Mouse (Mus musculus) kidney, postnatal 25 days (tissue): ENCODE data around the gene Kcnc1.
A peak's percentile ranks its signal among the peaks of the same experiment; 100 is the strongest.

Experiments
- DNase-seq, 2 experiments: peaks; one replicate each; pipeline ENCODE4 v3.0.0; 2021; ENCODE audit warnings: mixed read lengths in 2 of 2

The Kcnc1 gene

DNA sequence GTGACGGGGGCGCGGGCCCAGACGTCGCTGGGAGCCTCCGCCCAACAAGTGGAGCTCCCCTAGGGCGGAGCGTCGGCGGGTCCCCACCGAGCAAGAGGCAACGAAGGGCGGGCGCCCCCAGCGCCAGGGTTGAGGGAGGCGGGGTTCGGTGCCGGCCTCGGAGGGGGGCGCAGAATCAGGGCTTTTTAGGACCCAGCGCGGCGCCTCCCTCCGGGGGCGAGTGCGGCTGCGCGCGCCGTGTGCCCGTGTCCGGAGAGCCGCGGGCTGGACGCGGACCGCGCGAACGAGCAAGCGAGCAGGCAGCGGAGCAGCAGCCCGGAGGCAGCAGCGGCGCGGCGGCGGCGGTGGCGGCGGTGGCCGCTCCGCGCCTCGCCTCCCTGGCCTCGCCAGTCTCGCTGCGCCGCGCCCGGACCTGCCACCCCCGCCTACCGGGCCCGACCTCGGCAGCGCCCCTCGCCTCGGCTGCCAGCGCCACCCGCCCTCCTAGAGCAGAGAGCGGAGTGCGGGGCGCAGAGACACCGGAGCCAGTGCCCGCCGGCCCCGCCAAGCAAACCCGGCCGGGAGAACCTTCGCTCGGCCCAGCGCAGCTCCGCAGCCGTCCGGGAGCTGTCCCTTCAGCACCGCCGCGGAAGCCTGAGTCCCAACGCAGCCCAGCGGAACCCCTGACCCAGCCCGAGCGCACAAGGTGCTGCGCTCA lies at the start of gene Kcnc1:
TSS of gene Kcnc1 (plus strand) at position 267 of the 697 bp plus-strand sequence.
- DNase-seq = peak; percentile 84 to 86

DNA sequence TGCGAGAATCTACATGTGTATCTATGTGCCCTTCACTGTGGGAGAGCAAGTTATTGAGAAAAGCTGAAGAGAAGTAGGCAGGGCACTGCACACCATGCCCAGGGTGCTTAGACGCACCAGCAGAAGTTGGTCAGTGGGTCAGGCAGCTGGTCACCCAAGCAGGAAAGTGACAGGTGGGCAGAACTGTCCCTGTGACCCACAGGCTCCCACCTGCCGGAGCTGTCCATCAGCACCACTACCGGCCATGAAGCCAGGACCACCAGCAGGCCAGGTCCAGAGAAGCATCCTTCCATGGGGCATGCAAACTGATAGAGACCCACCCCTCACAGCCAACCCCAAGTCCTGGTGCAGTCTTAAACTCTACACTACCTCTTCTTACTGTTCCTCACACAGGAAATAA lies 48.6 kb upstream of the Kcnc1 start:
- DNase-seq = no peak

DNA sequence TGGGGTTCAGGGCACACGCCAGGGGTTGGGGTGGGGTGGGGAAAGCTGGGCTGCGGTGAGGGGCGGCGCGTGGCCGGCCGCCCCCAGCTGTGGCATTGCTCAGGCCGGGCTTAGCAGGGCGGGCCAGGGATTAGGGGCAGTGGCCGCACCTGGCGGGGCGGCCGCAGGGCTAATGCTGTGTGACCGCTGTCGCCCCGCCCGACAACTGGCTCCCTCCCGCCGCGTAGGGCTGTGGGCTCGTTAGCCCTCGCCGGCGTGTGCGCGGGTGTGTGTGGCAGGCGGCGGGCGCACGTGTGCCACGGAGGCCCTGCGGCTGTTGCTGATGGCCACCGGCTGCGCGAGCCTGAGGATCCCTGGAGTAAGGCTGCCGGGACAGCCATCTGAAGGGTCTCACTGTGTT lies 47.5 kb upstream of the Kcnc1 start:
- no peak for DNase-seq

DNA sequence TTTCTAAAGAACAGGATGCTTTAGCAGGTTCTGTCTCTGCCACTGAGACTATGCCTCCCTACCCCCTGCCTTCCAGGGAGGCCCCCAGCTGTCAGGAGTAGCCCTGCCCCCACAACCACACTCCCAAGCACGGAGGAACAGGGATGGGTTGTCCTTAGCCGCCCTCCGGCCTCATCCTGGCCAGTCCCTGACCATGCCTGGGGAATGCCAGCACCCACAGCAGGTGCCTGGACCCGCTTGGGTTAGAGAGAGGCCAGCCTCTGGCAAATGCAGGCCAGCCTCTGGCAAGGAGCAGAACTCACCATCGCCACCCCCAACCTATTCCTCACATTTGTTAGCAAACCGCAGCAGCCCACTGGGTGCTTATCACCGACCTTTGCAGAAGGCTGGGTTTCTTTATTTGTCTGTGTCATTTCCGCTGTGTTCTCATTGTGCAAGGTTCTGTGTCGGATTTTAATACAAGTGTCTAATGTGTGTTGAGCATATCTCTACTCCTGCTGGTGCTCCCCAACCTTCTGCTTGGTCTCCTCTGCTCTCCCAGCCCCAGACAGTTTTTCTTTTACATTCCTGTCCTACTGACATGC lies 46.1 kb upstream of the Kcnc1 start:
- DNase-seq = no peak

- no peak for DNase-seq
Observed at GRCm38 (mm10) chr7:46352748-46353147, 43.5 kb upstream of the Kcnc1 start.

DNA sequence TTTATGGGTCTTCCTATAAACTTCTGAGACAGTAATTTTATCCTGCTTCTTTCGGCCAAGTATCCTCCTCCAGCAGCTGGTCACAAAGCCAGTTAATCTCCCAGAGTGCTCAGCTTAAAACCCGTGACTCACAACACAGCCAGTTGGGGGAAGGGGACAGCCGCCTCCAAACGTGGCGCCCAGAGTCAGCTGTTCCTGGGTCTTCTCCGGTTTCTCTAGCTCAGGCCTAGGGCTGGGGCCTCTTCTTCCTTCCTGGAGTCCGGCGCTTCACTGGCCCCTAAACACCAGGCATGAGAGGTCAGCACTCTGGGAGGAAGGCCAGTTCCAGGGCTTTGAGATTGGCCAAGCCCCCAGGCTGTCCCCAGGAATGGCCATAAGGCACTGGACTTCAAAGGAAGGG lies 43.1 kb upstream of the Kcnc1 start:
- DNase-seq = no peak

DNA sequence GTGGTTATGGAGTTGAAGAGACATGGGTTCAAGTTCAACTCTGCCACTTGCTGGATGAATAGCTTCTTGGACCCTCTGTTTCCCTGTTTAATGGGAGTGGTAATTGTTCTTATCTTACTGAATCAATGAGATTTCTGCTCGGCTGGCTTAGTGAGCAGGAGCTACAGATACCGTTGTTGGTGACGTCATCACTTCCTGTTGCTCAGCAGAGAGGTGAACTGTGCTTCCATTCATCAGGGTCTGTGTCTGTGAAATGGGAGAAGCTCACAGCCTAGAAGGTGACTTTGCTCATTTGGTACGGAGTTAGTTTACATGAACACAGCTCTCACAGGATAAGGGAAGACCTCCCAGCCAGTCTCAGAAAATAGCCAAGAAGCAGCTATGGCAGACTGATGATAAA lies 42.4 kb upstream of the Kcnc1 start:
- DNase-seq = no peak

GRCm38 (mm10) chr7:46361776-46362175 lies 34.5 kb upstream of the Kcnc1 start:
- DNase-seq = no peak

- no peak for DNase-seq
Observed at GRCm38 (mm10) chr7:46364154-46364553, 32.1 kb upstream of the Kcnc1 start.

DNA sequence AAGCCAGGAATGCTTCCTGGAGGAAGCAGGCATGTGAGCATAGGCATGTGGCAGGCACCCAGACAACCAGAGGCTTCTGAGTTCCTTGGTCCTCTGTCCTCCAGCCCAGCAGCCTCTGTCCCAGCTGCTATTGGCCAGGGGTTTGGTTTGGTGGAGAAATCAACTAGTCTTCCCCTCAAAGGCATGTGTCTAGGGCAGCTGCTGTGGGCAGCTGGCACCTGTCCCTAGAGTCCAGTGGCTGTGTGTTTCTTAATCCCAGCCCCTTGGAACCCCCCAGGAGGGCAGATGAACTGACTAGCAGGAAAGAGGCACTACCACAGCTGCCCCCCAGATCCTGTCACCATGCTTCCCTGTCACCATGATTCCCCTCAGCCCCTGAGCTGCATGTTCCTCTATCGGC lies 30.5 kb upstream of the Kcnc1 start:
- DNase-seq = no peak

DNA sequence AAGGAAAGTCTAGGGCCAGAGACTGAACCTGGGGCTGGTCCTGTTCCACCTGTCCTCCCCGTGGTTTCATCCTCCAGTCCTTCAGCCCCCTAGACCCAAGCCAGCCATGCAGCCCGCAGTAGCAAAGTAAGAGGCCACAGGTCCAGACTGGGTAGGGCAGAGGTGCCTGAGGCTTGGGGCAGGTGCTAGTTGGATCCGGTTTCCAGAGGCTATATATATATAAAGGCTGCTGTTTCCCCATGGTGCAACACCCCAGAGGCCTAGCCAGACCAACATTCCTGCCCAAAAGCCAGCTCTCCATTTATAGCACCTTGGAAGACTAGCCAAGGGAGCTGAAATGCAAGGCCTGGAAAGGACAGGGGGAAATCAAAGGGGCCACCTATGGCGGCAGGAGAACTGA lies 25.2 kb upstream of the Kcnc1 start:
- no peak for DNase-seq

DNA sequence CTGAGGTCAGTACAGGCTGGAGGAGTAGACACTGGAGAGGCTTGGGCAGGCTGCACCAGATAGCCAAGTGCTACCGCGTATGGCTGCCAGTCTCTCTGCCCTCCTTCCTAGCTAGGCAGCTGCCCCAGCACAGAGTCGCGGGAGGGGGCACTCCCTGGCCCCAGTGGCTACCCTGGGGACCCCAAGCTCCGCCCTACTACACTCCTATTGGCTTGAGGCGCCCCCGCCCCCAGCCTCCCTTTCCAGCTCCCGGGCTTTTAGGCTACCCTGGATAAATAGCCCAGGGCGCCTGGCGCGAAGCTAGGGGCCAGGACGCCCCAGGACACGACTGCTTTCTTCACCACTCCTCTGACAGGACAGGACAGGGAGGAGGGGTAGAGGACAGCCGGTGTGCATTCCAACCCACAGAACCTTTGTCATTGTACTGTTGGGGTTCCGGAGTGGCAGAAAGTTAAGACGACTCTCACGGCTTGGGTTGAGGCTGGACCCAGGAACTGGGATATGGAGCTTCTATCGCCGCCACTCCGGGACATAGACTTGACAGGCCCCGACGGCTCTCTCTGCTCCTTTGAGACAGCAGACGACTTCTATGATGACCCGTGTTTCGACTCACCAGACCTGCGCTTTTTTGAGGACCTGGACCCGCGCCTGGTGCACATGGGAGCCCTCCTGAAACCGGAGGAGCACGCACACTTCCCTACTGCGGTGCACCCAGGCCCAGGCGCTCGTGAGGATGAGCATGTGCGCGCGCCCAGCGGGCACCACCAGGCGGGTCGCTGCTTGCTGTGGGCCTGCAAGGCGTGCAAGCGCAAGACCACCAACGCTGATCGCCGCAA lies 19.9 kb upstream of the Kcnc1 start, which contains the start of gene Myod1:
TSS of gene Myod1 (plus strand) at position 303 of the 836 bp plus-strand sequence.
- DNase-seq = no peak

- DNase-seq = no peak
Observed at GRCm38 (mm10) chr7:46377008-46377346, 19.3 kb upstream of the Kcnc1 start.

- DNase-seq = no peak
Observed at GRCm38 (mm10) chr7:46378123-46378522, 18.2 kb upstream of the Kcnc1 start.

DNA sequence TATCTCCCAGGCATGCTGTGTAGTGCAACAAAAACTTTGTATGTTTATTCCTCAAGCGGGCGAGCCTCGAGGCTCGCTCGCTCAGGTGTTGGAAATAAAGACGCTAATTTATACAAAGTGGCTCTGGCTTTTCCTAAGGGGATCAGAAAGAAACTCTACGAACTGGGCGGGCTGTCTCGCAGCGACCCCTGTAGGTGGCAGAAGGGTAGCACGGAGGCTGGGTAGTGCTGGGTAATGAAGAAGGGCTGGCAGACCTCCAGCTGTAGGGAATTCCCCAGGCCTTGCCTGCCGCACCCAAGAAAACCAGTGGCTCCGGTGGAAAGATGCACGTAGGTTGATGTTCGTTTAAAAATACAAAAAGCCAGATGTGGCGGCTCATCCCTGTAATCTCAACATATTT lies 17.3 kb upstream of the Kcnc1 start:
- DNase-seq = peak; percentile 46 to 52

DNA sequence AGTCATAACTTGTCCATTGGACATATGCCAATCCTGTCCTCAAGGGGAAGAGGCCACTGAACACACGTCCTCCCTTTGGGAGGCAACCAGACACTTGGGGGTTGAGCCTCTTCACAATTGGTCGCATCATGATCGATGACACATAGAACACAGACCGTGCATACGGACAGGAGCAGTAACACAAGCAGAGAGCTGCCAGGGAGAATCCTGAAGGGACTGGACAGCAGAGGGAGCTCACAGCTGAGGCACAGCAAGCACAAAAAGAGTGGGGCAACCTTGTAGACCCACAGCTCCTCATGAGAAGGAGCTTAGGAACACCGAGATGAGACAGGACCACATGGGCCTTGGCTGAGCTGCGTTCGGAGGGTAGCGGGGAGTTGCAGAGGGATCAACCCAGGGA lies 15.7 kb upstream of the Kcnc1 start:
- DNase-seq = peak in 1 of 2 experiments; percentile 6

- DNase-seq = no peak
Observed at GRCm38 (mm10) chr7:46387430-46387829, 8.9 kb upstream of the Kcnc1 start.

DNA sequence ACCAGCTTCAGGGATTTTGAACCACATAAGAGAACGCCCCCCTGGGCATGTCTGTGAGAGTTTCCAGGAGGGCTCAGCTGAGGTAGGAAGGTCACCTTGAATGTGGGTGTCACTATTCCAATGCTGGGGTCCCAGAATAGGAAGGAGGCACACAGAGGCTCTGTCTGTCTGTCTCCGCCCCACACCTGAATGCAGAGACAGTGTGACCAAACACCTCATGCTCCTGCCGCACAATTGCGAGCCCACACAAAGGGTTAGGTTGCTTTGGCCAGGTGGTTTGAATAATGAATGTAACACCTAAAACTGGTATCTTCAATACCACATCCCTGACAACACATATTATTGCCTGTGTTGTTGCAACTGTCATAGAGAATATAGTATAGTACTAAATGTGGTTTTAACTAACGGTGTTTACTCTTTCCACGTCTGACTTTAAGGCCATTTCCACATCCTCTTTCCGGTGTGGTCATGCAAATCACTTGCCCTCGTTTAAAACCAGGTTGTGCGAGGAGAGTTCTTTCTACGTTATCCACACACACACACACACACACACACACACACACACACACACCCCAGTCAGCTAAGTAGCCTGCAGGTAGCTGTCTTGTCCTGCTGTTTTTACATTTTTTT lies 6.7 kb upstream of the Kcnc1 start:
- DNase-seq = no peak

DNA sequence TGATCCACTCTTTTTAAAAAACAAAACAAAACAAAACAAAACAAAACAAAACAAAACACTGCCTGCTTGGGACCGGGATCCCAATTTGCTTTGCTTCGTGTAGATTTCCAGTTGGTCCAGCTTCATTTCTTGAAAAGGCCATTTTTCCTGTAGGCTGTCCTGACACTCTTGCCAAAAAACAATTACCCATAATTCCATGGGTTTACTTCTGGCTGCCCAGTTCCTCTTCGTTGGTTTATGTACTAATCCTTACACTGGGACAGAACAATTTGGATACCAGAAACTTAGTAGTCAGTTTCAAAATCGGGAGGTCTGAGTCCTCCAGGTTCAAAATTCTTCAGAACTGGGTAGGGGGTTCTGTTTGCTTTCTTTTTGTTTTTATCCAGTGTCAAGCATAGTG lies 6.1 kb upstream of the Kcnc1 start:
- DNase-seq = no peak

- no peak for DNase-seq
Observed at GRCm38 (mm10) chr7:46391701-46392100, 4.6 kb upstream of the Kcnc1 start.

DNA sequence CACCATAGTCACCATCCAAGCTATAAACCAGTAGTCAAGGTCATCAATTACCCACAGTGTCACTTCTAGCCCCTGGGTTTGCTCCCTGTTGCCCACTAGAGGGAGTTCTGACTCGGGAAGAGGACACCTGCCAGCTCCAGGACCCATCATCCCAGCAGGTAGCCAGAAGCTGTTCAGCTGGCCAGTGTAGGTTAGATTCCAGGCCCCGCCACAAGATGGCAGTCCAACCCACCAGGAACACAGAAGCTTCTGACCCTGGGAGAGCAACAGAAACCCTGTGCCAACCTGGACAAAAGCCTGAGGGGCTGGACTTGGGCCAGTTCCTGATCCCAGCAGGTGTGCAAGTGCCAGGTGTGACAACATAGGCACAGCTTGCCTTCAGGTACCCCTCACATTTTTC lies 3.2 kb upstream of the Kcnc1 start:
- peak; percentile 85 for DNase-seq

DNA sequence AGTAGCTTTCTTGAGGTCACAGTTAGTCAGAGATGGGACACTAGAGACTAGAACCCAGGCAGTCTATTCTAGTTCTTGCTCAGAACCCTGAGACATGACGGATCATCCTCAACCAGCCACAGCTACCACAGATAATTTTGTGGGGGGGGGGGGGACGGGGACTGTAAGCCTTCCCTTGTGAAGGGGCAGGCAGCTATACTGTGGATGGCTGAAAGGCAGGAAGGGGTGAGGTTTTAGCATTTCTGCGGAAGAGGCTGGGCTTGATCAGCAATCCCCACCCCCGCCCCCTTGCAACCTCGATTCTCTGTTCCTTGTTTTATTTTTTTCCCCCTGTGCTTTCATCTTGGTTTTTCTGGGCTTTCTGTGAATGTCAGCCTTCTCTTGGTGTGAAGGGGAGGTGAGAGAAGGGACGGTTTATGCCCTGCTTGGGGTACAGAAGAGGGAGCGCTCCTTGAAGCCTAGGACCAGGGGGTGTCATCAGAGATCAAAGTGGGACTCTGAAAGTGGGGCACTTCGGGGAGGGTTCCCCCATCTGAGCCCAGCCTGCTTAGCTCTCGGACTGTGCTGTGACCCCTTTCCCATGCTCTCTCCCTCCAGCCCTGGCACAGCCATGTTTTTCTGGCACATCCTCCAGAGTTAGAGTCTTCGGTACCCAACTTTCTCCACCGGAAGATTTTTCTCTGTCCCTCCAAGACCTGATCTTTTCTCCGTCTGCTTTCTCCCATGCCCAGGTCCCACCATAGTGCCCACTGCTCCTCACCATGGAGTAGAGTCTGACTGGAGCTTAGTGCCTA lies 2.4 kb upstream of the Kcnc1 start:
- no peak for DNase-seq

DNA sequence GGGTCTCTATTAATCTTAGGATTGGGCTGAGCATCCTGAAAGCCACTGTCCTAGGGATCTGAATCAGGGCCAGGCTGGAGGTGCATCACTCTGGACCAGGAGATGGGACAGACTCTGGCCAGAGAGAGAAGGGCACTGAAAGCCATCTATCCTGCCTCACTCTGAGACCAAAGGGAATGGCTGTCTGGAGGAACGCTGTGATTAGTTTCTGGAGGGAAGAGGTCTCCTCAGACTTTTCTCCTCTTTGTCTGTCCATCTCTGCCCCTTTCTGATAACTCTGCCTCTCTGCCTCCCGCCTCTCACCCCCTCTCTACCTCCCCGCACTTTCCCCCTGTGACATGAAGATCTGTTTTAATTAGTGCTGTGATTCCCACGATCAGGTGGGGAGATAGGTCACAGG lies 1.4 kb upstream of the Kcnc1 start:
- no peak for DNase-seq
